Mouse (Mus musculus): ENCODE results near the gene Rbfox1. TPM values are rescaled to one million over a fixed set of nuclear protein-coding genes. Genes with fewer than 3 reads are reported as not detected.

Rbfox1 gene
- polyA plus RNA-seq, 1 experiment from 2014 or later: 339 TPM

- WGBS: 15% methylated on average over 7 of the region's 7 CpGs
- Histone ChIP-seq H3K4me3 (ENCODE audit: low read depth, low read length) (no peak overlapping the region), H3K9me3 (ENCODE audit: control insufficient read depth, low read length) (no peaks in the 10 kb centered on the region), H3K27me3 (ENCODE audit: control insufficient read depth, insufficient read depth, low read length) (no peaks in the 10 kb centered on the region), H3K9ac (replicated peaks; ENCODE audit: low read depth, low read length) (no peak overlapping the region), H3K4me2 (ENCODE audit: low read depth, low read length) (no peak overlapping the region), H3K36me3 (ENCODE audit: control insufficient read depth, insufficient read depth, low read length) (no peaks in the 10 kb centered on the region), H3K27ac (ENCODE audit: low read depth, low read length) (no peak overlapping the region), H3K4me1 (ENCODE audit: control insufficient read depth, insufficient read depth, low read length) (no peaks in the 10 kb centered on the region)
- ATAC-seq (ENCODE audit: low read depth): no peak
Observed at GRCm38 (mm10) chr16:6097244-6098040, 212.3 kb downstream of the Rbfox1 start.

- no peak overlapping the region for H3K27ac ChIP-seq (ENCODE audit: low read depth, low read length)
- WGBS: 89% methylated on average over 3 of the region's 3 CpGs
- no peaks in the 10 kb centered on the region for H3K36me3 ChIP-seq (ENCODE audit: control insufficient read depth, insufficient read depth, low read length)
- no peak overlapping the region for H3K4me3 ChIP-seq (ENCODE audit: low read depth, low read length)
- no peak overlapping the region for H3K9ac ChIP-seq (replicated peaks; ENCODE audit: low read depth, low read length)
- no peaks in the 10 kb centered on the region for H3K9me3 ChIP-seq (ENCODE audit: control insufficient read depth, low read length)
- no peaks in the 10 kb centered on the region for H3K27me3 ChIP-seq (ENCODE audit: control insufficient read depth, insufficient read depth, low read length)
- H3K4me1 ChIP-seq (ENCODE audit: control insufficient read depth, insufficient read depth, low read length): no peaks in the 10 kb centered on the region
- no peak for ATAC-seq (ENCODE audit: low read depth)
- no peak overlapping the region for H3K4me2 ChIP-seq (ENCODE audit: low read depth, low read length)
Observed at GRCm38 (mm10) chr16:6098116-6098515, 213.0 kb downstream of the Rbfox1 start.

- H3K4me2 ChIP-seq (ENCODE audit: low read depth, low read length): no peak overlapping the region
- no peaks in the 10 kb centered on the region for H3K36me3 ChIP-seq (ENCODE audit: control insufficient read depth, insufficient read depth, low read length)
- WGBS: 57% methylated on average over 2 of the region's 2 CpGs
- no peaks in the 10 kb centered on the region for H3K4me1 ChIP-seq (ENCODE audit: control insufficient read depth, insufficient read depth, low read length)
- no peak for ATAC-seq (ENCODE audit: low read depth)
- H3K27ac ChIP-seq (ENCODE audit: low read depth, low read length): no peak overlapping the region
- no peaks in the 10 kb centered on the region for H3K27me3 ChIP-seq (ENCODE audit: control insufficient read depth, insufficient read depth, low read length)
- no peak overlapping the region for H3K9ac ChIP-seq (replicated peaks; ENCODE audit: low read depth, low read length)
- no peaks in the 10 kb centered on the region for H3K9me3 ChIP-seq (ENCODE audit: control insufficient read depth, low read length)
- no peak overlapping the region for H3K4me3 ChIP-seq (ENCODE audit: low read depth, low read length)
Observed at GRCm38 (mm10) chr16:6099598-6099997, 214.4 kb downstream of the Rbfox1 start.

- 70% methylated on average over 5 of the region's 5 CpGs for WGBS
- H3K27ac ChIP-seq (ENCODE audit: low read depth, low read length): no peak overlapping the region
- H3K4me1 ChIP-seq (ENCODE audit: control insufficient read depth, insufficient read depth, low read length): no peaks in the 10 kb centered on the region
Observed at GRCm38 (mm10) chr16:6100421-6100877, 215.3 kb downstream of the Rbfox1 start.

GRCm38 (mm10) chr16:6103713-6104112, 218.6 kb downstream of the Rbfox1 start:
- Histone ChIP-seq H3K4me1 (ENCODE audit: control insufficient read depth, insufficient read depth, low read length) (no peaks in the 10 kb centered on the region), H3K36me3 (ENCODE audit: control insufficient read depth, insufficient read depth, low read length) (no peaks in the 10 kb centered on the region), H3K9ac (replicated peaks; ENCODE audit: low read depth, low read length) (no peak overlapping the region), H3K27ac (ENCODE audit: low read depth, low read length) (no peak overlapping the region), H3K9me3 (ENCODE audit: control insufficient read depth, low read length) (no peaks in the 10 kb centered on the region), H3K27me3 (ENCODE audit: control insufficient read depth, insufficient read depth, low read length) (no peaks in the 10 kb centered on the region), H3K4me2 (ENCODE audit: low read depth, low read length) (no peak overlapping the region), H3K4me3 (ENCODE audit: low read depth, low read length) (no peak overlapping the region)
- 86% methylated on average over 2 of the region's 2 CpGs for WGBS
- no peak for ATAC-seq (ENCODE audit: low read depth)

More at GRCm38 (mm10) chr16:6100421-6100877, 215.3 kb downstream of the Rbfox1 start:
- ATAC-seq (ENCODE audit: low read depth): no peak
- no peaks in the 10 kb centered on the region for H3K9me3 ChIP-seq (ENCODE audit: control insufficient read depth, low read length)
- no peaks in the 10 kb centered on the region for H3K36me3 ChIP-seq (ENCODE audit: control insufficient read depth, insufficient read depth, low read length)
- no peak overlapping the region for H3K4me2 ChIP-seq (ENCODE audit: low read depth, low read length)
- H3K27me3 ChIP-seq (ENCODE audit: control insufficient read depth, insufficient read depth, low read length): no peaks in the 10 kb centered on the region
- no peak overlapping the region for H3K4me3 ChIP-seq (ENCODE audit: low read depth, low read length)
- no peak overlapping the region for H3K9ac ChIP-seq (replicated peaks; ENCODE audit: low read depth, low read length)

- no peaks in the 10 kb centered on the region for H3K36me3 ChIP-seq (ENCODE audit: control insufficient read depth, insufficient read depth, low read length)
- no peak overlapping the region for H3K9ac ChIP-seq (replicated peaks; ENCODE audit: low read depth, low read length)
- no peak overlapping the region for H3K4me2 ChIP-seq (ENCODE audit: low read depth, low read length)
- H3K9me3 ChIP-seq (ENCODE audit: control insufficient read depth, low read length): no peaks in the 10 kb centered on the region
- H3K27ac ChIP-seq (ENCODE audit: low read depth, low read length): no peak overlapping the region
- ATAC-seq (ENCODE audit: low read depth): no peak
- no peaks in the 10 kb centered on the region for H3K27me3 ChIP-seq (ENCODE audit: control insufficient read depth, insufficient read depth, low read length)
- 90% methylated on average over 3 of the region's 3 CpGs for WGBS
- H3K4me3 ChIP-seq (ENCODE audit: low read depth, low read length): no peak overlapping the region
- 0 out of 2 replicates have a peak, but pooled peaks cover 3% of the 10 kb centered on the region for H3K4me1 ChIP-seq (ENCODE audit: control insufficient read depth, insufficient read depth, low read length)
Observed at GRCm38 (mm10) chr16:6110121-6110520, 225.0 kb downstream of the Rbfox1 start.

- no peaks in the 10 kb centered on the region for H3K27me3 ChIP-seq (ENCODE audit: control insufficient read depth, insufficient read depth, low read length)
- 0 out of 2 replicates have a peak, but pooled peaks cover 3% of the 10 kb centered on the region for H3K4me1 ChIP-seq (ENCODE audit: control insufficient read depth, insufficient read depth, low read length)
- no peak overlapping the region for H3K4me2 ChIP-seq (ENCODE audit: low read depth, low read length)
- ATAC-seq (ENCODE audit: low read depth): no peak
- no peaks in the 10 kb centered on the region for H3K9me3 ChIP-seq (ENCODE audit: control insufficient read depth, low read length)
- no peak overlapping the region for H3K4me3 ChIP-seq (ENCODE audit: low read depth, low read length)
- H3K36me3 ChIP-seq (ENCODE audit: control insufficient read depth, insufficient read depth, low read length): no peaks in the 10 kb centered on the region
- WGBS: 52% methylated on average over 5 of the region's 5 CpGs
- H3K27ac ChIP-seq (ENCODE audit: low read depth, low read length): peak overlapping the region; percentile 39; the same call in 1 of the 2 replicates
- H3K9ac ChIP-seq (replicated peaks; ENCODE audit: low read depth, low read length): no peak overlapping the region
Observed at GRCm38 (mm10) chr16:6113836-6114475, 228.8 kb downstream of the Rbfox1 start.

GRCm38 (mm10) chr16:6119472-6119871, 234.3 kb downstream of the Rbfox1 start:
- H3K27ac ChIP-seq (ENCODE audit: low read depth, low read length): no peak overlapping the region
- 20% methylated on average over 1 of the region's 1 CpGs for whole genome bisulfite sequencing

GRCm38 (mm10) chr16:6121232-6121631, 236.1 kb downstream of the Rbfox1 start:
- Histone ChIP-seq H3K9ac (replicated peaks; ENCODE audit: low read depth, low read length) (no peak overlapping the region), H3K9me3 (ENCODE audit: control insufficient read depth, low read length) (no peaks in the 10 kb centered on the region), H3K4me1 (ENCODE audit: control insufficient read depth, insufficient read depth, low read length) (no peaks in the 10 kb centered on the region), H3K4me2 (ENCODE audit: low read depth, low read length) (no peak overlapping the region), H3K27me3 (ENCODE audit: control insufficient read depth, insufficient read depth, low read length) (no peaks in the 10 kb centered on the region), H3K36me3 (ENCODE audit: control insufficient read depth, insufficient read depth, low read length) (no peaks in the 10 kb centered on the region), H3K27ac (ENCODE audit: low read depth, low read length) (no peak overlapping the region), H3K4me3 (ENCODE audit: low read depth, low read length) (no peak overlapping the region)
- 100% methylated on average over 2 of the region's 4 CpGs for WGBS
- ATAC-seq (ENCODE audit: low read depth): no peak

More at GRCm38 (mm10) chr16:6119472-6119871, 234.3 kb downstream of the Rbfox1 start:
- Histone ChIP-seq H3K9ac (replicated peaks; ENCODE audit: low read depth, low read length) (no peak overlapping the region), H3K4me1 (ENCODE audit: control insufficient read depth, insufficient read depth, low read length) (0 out of 2 replicates have a peak, but pooled peaks cover 1% of the 10 kb centered on the region), H3K9me3 (ENCODE audit: control insufficient read depth, low read length) (no peaks in the 10 kb centered on the region), H3K4me3 (ENCODE audit: low read depth, low read length) (no peak overlapping the region), H3K27me3 (ENCODE audit: control insufficient read depth, insufficient read depth, low read length) (no peaks in the 10 kb centered on the region), H3K4me2 (ENCODE audit: low read depth, low read length) (no peak overlapping the region), H3K36me3 (ENCODE audit: control insufficient read depth, insufficient read depth, low read length) (no peaks in the 10 kb centered on the region)
- no peak for ATAC-seq (ENCODE audit: low read depth)

Measured in neural tube, embryonic 14.5 days (tissue).